Mouse (Mus musculus) heart, adult 2 months (tissue): Measurements from ENCODE around the gene Cldn4.

Source experiments
- CTCF ChIP-seq: fragments of 200-600 bp; IDR thresholded peaks from 2 replicates; pipeline ENCODE4 v1.8.1; 2022; ENCODE audit warnings: antibody characterized with exemption, mild to moderate bottlenecking, moderate library complexity
- POLR2A ChIP-seq: fragments of 200-500 bp; IDR thresholded peaks from 2 replicates; pipeline ENCODE4 v1.6.1; 2011; ENCODE audit warnings: mild to moderate bottlenecking, low read depth, low read length, control low read depth; ENCODE audit not compliant: insufficient read depth

- TF ChIP-seq POLR2A, result no peak
- no peak for TF ChIP-seq CTCF
Observed at GRCm38 (mm10) chr5:134941472-134942209, 5.1 kb downstream of the Cldn4 start.
